Mouse (Mus musculus) intestine, embryonic 14.5 days (tissue): ENCODE measurements around the gene Notch3. TPM values are rescaled to one million over a fixed set of nuclear protein-coding genes. Genes with fewer than 3 reads are reported as not detected.

Experiments used
- ATAC-seq: fragments of 200-750 bp; cut with Nextera tagmentation; replicated peaks from 2 replicates; pipeline ENCODE4 v1.8.0; 2017; ENCODE audit warnings: low read depth, moderate number of reproducible peaks, moderate TSS enrichment, moderate library complexity; ENCODE audit not compliant: low FRiP score, low TSS enrichment
- DNase-seq: peaks from one replicate; pipeline ENCODE4 v3.0.0-alpha.2; 2018; ENCODE audit warnings: low spot score
- H3K27ac ChIP-seq: fragments of 300-500 bp; sonication (generic); 2 replicates; pipeline ENCODE4 v1.5.1; 2014; ENCODE audit warnings: low read depth, mild to moderate bottlenecking, control low read depth
- H3K27me3 ChIP-seq: fragments of 300-500 bp; sonication (generic); replicated peaks from 2 replicates; pipeline ENCODE4 v1.6.1; 2014; ENCODE audit warnings: low read length, control low read depth; ENCODE audit not compliant: control insufficient read depth, insufficient read depth
- H3K36me3 ChIP-seq: fragments of 300-500 bp; sonication (generic); 2 replicates; pipeline ENCODE4 v1.6.1; 2014; ENCODE audit warnings: low read length, control low read depth; ENCODE audit not compliant: control insufficient read depth, insufficient read depth
- H3K4me1 ChIP-seq: fragments of 300-500 bp; sonication (generic); replicated peaks from 2 replicates; pipeline ENCODE4 v1.6.1; 2014; ENCODE audit warnings: low read length, control low read depth, mixed read lengths; ENCODE audit not compliant: control insufficient read depth, insufficient read depth
- H3K4me2 ChIP-seq: fragments of 300-500 bp; sonication (generic); 2 replicates; pipeline ENCODE4 v1.6.1; 2014; ENCODE audit warnings: low read length
- H3K4me3 ChIP-seq: fragments of 300-500 bp; sonication (generic); 2 replicates; pipeline ENCODE4 v1.5.1; 2014; ENCODE audit warnings: low read depth, low read length, control low read depth, mixed read lengths
- H3K9ac ChIP-seq: fragments of 300-500 bp; sonication (generic); 2 replicates; pipeline ENCODE4 v1.6.1; 2014; ENCODE audit warnings: mild to moderate bottlenecking, low read length
- H3K9me3 ChIP-seq: fragments of 300-500 bp; sonication (generic); 2 replicates; pipeline ENCODE4 v1.6.1; 2016; ENCODE audit warnings: low read length, control low read depth; ENCODE audit not compliant: control insufficient read depth
- WGBS: fragments of 180-500 bp; shearing (Covaris S2); extraction: QIAGEN DNeasy Blood & Tissue Kit; methylation state at CpG from one replicate; pipeline ENCODE4 v1.1.7; 2014; 5-methylcytosine and 5-hydroxymethylcytosine counted together
- polyA plus RNA-seq: library from polyadenylated mRNA; unstranded; fragments of >200 nt; fragmentation: Nextera tagmentation; extraction: Ambion mirVana; gene quantifications from 2 replicates; pipeline ENCODE4 v1.2.1, GENCODE M21; 2014

Notch3 gene
- polyA plus RNA-seq, 1 experiment from 2014 or later, result 13.3 TPM

DNA sequence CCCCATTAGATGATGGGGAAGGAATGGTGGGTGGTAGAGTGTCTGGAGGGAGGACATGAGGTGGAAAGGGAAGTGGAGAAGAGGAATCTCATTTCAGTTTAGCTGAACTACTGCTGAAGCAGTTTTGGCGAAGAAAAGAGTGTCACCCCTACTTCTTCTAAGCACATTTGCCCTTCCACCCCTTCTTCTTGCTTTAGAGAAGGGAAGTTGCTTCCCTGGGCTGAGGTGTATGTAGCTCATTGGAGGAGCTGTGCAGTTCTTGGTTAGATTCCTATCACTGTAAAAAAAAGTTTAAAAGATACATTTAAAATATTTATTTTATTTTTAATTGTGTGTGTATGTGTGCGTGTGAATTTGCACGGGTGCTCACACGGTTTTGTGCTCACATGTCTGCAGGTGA, 10.3 kb upstream of the Notch3 start:
- Histone ChIP-seq H3K36me3 (no peaks in the 10 kb centered on the region), H3K4me1 (peaks cover 7% of the 10 kb centered on the region; the same call in 1 of the 2 replicates), H3K9me3 (no peaks in the 10 kb centered on the region), H3K9ac (no peak overlapping the region), H3K4me3 (no peak overlapping the region), H3K27me3 (no peaks in the 10 kb centered on the region), H3K4me2 (no peak overlapping the region), H3K27ac (no peak overlapping the region)
- DNase-seq (no peak), ATAC-seq (no peak)
- WGBS, result 89% methylated on average over 4 of the region's 4 CpGs

DNA sequence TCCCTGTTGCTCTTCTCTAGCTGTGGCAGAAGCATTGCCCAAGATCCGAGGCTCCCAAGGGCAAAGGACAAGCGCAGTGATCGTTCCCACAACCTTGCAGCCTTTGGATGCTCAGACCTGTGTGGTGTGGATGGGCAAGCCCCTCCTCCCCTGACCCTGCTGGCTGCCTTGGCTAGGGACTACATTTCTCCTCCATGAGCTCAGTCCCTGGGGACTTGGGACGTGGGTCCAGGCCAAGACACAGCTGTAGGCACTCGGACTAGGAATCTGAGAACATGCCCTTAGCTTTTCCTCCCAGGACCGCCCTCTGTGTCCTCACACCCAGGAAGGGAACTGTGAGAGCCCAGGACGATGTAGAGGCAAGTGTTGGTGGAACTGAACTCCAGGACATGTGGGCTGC, 6.5 kb upstream of the Notch3 start:
- Histone ChIP-seq H3K36me3 (no peaks in the 10 kb centered on the region), H3K4me3 (no peak overlapping the region), H3K9ac (no peak overlapping the region), H3K4me1 (no peaks in the 10 kb centered on the region; the same call in 1 of the 2 replicates), H3K4me2 (no peak overlapping the region), H3K27me3 (no peaks in the 10 kb centered on the region), H3K9me3 (no peaks in the 10 kb centered on the region), H3K27ac (no peak overlapping the region)
- WGBS, result 66% methylated on average over 7 of the region's 7 CpGs
- no peak for DNase-seq
- no peak for ATAC-seq

DNA sequence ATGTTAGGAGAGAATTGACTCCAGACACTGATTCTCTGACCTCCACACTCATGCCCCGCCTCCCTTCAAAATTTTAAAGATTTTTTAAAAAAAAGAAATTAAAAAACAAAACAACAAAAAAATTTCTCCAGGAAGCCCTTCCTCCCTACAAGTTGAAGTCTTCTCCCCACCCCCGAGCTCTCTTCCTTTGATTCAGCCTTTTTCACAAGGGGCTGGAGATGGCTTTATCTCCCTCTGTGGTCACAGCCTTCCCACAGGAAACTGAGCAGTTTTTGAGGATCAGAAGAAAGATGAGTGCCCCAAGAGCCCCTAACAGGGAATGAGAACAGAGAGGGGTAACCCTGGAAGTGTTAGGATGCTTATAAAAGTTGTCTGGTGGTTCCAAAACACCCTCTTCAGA, 5.8 kb upstream of the Notch3 start:
- Histone ChIP-seq H3K27me3 (no peaks in the 10 kb centered on the region), H3K9ac (no peak overlapping the region), H3K27ac (no peak overlapping the region), H3K4me1 (no peaks in the 10 kb centered on the region; the same call in 1 of the 2 replicates), H3K4me3 (no peak overlapping the region), H3K36me3 (no peaks in the 10 kb centered on the region), H3K4me2 (no peak overlapping the region), H3K9me3 (no peaks in the 10 kb centered on the region)
- ATAC-seq (no peak), DNase-seq (no peak)
- 83% methylated on average over 2 of the region's 2 CpGs for WGBS

DNA sequence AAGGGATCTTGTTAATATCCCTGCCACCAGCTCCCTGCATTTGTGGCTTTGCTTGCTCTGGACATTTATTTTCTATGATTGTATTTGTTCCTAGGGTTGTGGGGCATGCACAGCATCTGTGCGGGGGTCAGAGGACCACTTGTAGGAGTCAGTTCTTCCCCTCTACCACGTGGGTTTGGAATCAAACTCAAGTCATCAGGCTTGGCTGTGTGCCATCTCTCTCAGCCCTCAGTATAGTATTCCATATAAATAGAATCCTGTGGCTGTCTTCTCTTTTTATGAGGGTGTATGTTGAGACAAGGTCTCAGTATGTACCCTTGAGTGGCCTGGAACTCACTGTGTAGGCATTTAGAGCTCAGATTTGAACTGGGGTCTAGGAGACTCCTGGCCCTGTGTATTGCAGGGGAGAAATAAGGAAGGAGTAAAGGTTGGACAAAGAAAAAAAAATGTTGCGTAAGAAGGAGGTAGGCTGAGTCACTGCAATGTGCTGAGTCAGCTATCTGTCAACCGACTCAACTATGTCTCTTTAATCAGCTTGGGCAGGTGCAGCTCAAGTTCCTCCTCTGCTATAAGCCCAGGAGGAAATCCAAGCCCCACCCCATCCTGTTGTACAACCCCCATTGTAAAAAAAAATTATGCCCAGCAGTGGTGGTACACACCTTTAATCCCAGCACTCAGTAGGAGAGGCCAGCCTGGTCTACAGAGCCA, 3.0 kb upstream of the Notch3 start:
- Histone ChIP-seq H3K4me2 (no peak overlapping the region), H3K4me3 (no peak overlapping the region), H3K36me3 (no peaks in the 10 kb centered on the region), H3K27me3 (no peaks in the 10 kb centered on the region), H3K27ac (no peak overlapping the region), H3K4me1 (peaks cover 14% of the 10 kb centered on the region), H3K9ac (no peak overlapping the region), H3K9me3 (no peaks in the 10 kb centered on the region)
- ATAC-seq (no peak), DNase-seq (no peak)
- WGBS, result 65% methylated on average over 4 of the region's 4 CpGs

DNA sequence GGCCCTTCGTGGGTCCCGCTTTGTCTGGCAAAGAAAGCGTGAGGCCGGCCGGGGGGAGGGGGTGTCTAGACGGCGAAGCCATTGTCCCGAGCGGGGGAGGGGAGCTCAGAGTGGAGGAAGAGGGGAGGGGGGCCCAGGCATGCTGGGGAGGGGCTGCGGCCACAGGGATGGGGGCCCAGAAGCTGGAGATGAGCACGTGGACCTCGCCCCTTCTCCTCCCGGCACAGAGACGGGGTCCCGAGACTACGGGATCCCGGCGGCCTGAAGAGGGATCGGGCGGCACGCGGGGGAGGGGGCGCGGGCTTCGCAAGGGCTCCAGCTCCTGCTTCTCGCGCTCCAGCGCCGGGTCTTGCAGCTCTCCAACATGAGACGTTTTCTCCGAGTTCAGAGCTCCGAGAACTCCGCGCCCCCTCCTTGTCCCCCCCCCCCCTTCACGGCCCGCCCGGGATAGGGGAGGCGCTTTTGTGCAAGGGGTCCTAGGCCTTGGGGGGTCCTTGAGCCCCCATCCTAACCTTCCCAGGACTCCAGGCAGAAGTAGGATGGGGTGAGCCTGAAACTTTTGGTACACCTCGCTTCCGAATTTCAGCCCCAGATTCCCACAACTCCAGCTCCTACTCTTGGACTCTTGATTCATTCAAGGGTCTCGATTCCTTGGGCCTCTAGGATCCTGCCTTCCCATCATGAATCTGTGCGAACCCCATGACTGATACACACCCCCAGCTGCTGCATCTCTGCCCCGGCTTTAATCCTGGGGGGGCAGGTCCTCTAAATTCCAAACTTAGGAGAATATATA, 653 bp downstream of the Notch3 start:
- Histone ChIP-seq H3K27ac (peak overlapping the region; percentile 87), H3K36me3 (no peaks in the 10 kb centered on the region), H3K4me1 (peaks cover 31% of the 10 kb centered on the region), H3K27me3 (no peaks in the 10 kb centered on the region), H3K4me2 (peak overlapping the region; percentile 78), H3K9ac (peak overlapping the region; percentile 64), H3K9me3 (no peaks in the 10 kb centered on the region), H3K4me3 (peak overlapping the region; percentile 71)
- under 1% methylated on average over 26 of the region's 43 CpGs for WGBS
- DNase-seq (peak; percentile 95), ATAC-seq (peak; percentile 51)

DNA sequence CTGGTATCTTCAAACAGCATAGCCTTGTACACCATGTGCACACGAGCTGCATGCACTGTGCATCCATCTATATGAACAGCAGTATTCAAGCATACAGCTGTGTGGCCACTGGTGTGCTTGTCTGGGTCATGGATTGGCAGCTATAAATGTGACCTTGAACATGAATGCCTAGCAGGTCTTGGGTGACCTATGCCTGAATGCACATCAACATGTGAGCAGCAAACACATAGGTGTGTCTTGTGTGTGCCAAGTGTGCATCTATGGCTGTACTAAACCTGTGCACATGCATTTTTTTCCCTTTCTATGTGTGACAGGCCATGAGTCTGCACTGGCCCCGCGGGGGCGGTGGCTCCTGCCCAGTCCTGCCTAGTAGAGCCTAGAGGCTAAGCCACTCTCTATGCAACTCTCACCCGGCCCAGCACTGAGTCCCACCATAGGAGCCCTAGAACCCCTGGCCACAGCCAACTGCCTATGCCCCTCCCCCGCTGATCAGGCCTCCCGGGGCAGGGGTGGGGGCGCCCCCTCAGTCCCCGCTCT, 1.3 kb downstream of the Notch3 start:
- peak; percentile 72 for DNase-seq
- Histone ChIP-seq H3K27ac (peak overlapping the region; percentile 87), H3K36me3 (peaks cover 4% of the 10 kb centered on the region; the same call in 1 of the 2 replicates), H3K4me2 (peak overlapping the region; percentile 78), H3K4me3 (peak overlapping the region; percentile 71), H3K27me3 (no peaks in the 10 kb centered on the region), H3K4me1 (peaks cover 31% of the 10 kb centered on the region), H3K9ac (peak overlapping the region; percentile 64), H3K9me3 (no peaks in the 10 kb centered on the region)
- ATAC-seq, result peak; percentile 16; the same call in 1 of the 2 replicates
- WGBS, result 7% methylated on average over 9 of the region's 9 CpGs

DNA sequence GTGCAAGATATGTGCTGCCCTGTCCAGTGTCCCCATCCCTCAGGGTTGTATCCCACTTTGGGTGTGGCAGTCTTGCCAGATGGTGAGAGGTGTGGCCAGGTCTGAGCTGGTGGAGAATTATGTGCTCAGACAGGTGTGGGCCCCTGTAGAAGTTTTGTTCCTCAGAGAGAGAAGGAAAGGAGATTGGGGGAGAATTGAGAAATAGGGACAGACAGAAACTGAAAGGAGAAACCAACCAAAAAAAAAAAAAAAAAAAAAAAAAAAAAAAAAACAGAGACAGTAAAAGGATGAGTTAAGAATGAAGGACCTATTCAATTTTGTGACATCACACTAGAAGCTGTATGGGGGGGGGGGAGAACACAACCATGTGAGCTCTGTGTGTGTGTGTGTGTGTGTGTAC, 1.9 kb downstream of the Notch3 start:
- Histone ChIP-seq H3K9me3 (no peaks in the 10 kb centered on the region), H3K9ac (no peak overlapping the region), H3K27ac (no peak overlapping the region; the same call in 1 of the 2 replicates), H3K4me2 (peak overlapping the region; percentile 78), H3K4me1 (peaks cover 31% of the 10 kb centered on the region), H3K36me3 (peaks cover 4% of the 10 kb centered on the region; the same call in 1 of the 2 replicates), H3K27me3 (no peaks in the 10 kb centered on the region), H3K4me3 (no peak overlapping the region)
- DNase-seq (no peak), ATAC-seq (no peak)

DNA sequence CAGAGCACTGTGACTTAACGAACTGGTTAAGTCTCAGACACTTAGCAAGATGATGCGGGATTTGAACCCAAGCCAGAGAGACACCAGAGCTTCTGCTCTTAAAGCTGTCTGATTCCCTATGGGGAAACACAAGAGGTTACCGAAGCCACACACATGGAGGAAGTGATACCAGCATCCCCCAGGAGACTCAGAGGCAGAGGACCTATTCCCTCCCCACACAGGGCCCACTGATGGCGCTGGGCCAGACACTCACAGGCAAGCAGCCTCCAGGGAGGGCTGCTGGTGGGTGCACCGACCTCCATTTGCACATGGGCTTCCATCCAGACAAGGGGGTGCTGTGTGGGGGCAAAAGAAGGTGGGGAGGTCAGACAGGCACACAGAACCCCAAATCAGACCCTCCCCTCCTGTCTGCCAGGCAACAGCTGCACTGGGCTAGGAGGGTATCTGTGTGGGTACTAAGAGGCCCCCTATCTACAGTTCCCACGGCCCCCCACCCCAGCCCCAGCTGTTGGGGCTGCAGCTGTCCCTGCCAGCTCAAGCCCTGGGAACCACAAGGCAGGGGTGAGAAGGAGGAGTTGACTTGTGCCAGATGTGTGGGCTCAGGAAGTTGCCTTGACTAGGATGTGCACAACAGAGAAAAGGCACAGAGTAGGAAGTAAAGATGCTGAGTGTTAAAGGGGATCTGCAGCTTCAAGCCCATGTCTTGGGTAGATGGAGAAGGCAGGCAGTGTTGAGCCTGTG, 2.6 kb downstream of the Notch3 start:
- H3K9ac ChIP-seq, result no peak overlapping the region
- WGBS, result 44% methylated on average over 6 of the region's 6 CpGs
- peak overlapping the region; percentile 33; the same call in 1 of the 2 replicates for H3K27ac ChIP-seq
- DNase-seq (no peak), ATAC-seq (no peak)
- no peaks in the 10 kb centered on the region for H3K27me3 ChIP-seq
- peaks cover 4% of the 10 kb centered on the region; the same call in 1 of the 2 replicates for H3K36me3 ChIP-seq
- peaks cover 31% of the 10 kb centered on the region for H3K4me1 ChIP-seq
- H3K9me3 ChIP-seq, result no peaks in the 10 kb centered on the region
- H3K4me2 ChIP-seq, result peak overlapping the region; percentile 12
- no peak overlapping the region for H3K4me3 ChIP-seq
